Mouse (Mus musculus): Measurements from ENCODE around the gene Fgfr2.

The Fgfr2 gene

DNA sequence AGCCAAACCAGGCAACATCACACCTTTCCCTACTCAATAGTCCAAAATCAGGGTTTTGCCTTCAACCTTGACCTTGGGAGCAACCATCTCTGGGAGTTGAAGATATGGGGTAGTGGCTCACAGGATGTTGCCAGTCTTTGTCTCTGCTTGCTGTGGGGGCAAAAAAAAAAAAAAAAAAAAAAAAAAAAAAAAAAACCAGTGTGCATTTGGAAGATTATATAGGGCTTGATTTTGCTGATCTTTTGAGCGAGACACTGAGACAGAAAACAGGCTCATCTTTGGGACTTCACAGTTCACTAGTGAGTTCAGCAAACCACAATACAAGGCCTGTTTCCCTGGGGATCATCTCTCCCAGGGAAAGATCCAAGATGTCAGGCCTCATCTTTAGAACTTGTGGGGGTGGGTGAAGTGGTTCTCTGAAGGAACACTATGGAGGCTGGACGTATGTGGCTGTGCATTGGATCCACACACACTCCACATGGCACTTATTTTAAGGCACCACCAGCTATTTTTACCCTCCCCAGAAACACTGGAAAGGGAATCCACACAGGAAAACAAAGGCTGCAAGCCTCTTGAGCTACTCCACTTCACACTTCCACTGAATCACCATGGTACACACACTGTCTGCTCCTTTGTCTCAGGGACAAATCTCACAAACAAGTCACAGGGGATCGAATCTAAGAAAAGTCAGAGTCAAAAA lies 83.4 kb downstream of the Fgfr2 start:
- peaks cover 96% of the 10 kb centered on the region for H3K36me3 ChIP-seq (ENCODE audit: insufficient read depth, low read length)
- TF ChIP-seq POU5F1 (IDR thresholded peaks at IDR 0.05; ENCODE audit: borderline replicate concordance, low read length) (no peak), NANOG (IDR thresholded peaks at IDR 0.05; ENCODE audit: borderline replicate concordance, low read length) (no peak), CTCF (conservative IDR thresholded peaks at IDR 0.05; ENCODE audit: low read length) (no peak)
- peaks cover 100% of the 10 kb centered on the region for H3K4me1 ChIP-seq (replicated peaks; ENCODE audit: low read depth, low read length)
- H3K27me3 ChIP-seq (ENCODE audit: insufficient read depth, low read length): no peaks in the 10 kb centered on the region
- 0 out of 2 replicates have a peak overlapping the region, but pooled peaks have one; percentile 29 for H3K4me3 ChIP-seq (replicated peaks; ENCODE audit: low read length)
- no peaks in the 10 kb centered on the region for H3K9me3 ChIP-seq (ENCODE audit: low read length)

DNA sequence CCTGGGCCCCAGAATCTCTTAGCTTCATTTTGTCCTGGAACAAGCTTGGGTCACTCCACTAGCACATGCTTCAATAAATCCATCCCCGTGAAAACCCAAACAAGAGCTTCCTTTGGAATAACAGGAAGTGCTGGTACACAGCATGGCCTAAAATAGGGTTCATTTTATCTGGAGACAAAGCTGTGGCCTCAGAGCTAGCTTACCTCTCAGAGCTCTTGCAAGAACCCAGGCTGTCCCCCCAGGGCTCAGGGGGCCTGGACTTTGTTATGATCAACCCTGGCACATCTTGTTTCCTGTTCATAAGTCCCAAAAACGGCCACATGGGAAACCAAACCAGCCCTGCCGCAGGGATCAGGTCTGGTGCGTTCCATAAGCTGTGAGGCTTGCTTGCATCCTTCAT lies 85.5 kb downstream of the Fgfr2 start:
- peaks cover 93% of the 10 kb centered on the region for H3K36me3 ChIP-seq (ENCODE audit: insufficient read depth, low read length)
- no peaks in the 10 kb centered on the region for H3K27me3 ChIP-seq (ENCODE audit: insufficient read depth, low read length)
- H3K9me3 ChIP-seq (ENCODE audit: low read length): no peaks in the 10 kb centered on the region
- no peak for TF ChIP-seq POU5F1 (IDR thresholded peaks at IDR 0.05; ENCODE audit: borderline replicate concordance, low read length)
- no peak for TF ChIP-seq NANOG (IDR thresholded peaks at IDR 0.05; ENCODE audit: borderline replicate concordance, low read length)
- TF ChIP-seq CTCF (conservative IDR thresholded peaks at IDR 0.05; ENCODE audit: low read length): no peak
- H3K4me3 ChIP-seq (replicated peaks; ENCODE audit: low read length): no peak overlapping the region; the same call in 1 of the 2 replicates
- peaks cover 100% of the 10 kb centered on the region for H3K4me1 ChIP-seq (replicated peaks; ENCODE audit: low read depth, low read length)

- TF ChIP-seq POU5F1 (IDR thresholded peaks at IDR 0.05; ENCODE audit: borderline replicate concordance, low read length) (no peak), NANOG (IDR thresholded peaks at IDR 0.05; ENCODE audit: borderline replicate concordance, low read length) (no peak), CTCF (conservative IDR thresholded peaks at IDR 0.05; ENCODE audit: low read length) (no peak)
- Histone ChIP-seq H3K27me3 (ENCODE audit: insufficient read depth, low read length) (no peaks in the 10 kb centered on the region), H3K9me3 (ENCODE audit: low read length) (no peaks in the 10 kb centered on the region), H3K36me3 (ENCODE audit: insufficient read depth, low read length) (peaks cover 93% of the 10 kb centered on the region), H3K4me1 (replicated peaks; ENCODE audit: low read depth, low read length) (peaks cover 100% of the 10 kb centered on the region), H3K4me3 (replicated peaks; ENCODE audit: low read length) (no peak overlapping the region; the same call in 1 of the 2 replicates)
Measured at GRCm38 (mm10) chr7:133037217-133037616, 85.9 kb downstream of the Fgfr2 start.

GRCm38 (mm10) chr7:133035901-133036300 lies 87.2 kb downstream of the Fgfr2 start:
- Histone ChIP-seq H3K36me3 (ENCODE audit: insufficient read depth, low read length) (peaks cover 94% of the 10 kb centered on the region), H3K4me1 (replicated peaks; ENCODE audit: low read depth, low read length) (peaks cover 100% of the 10 kb centered on the region), H3K9me3 (ENCODE audit: low read length) (no peaks in the 10 kb centered on the region), H3K27me3 (ENCODE audit: insufficient read depth, low read length) (no peaks in the 10 kb centered on the region), H3K4me3 (replicated peaks; ENCODE audit: low read length) (no peak overlapping the region)
- no peak for TF ChIP-seq NANOG (IDR thresholded peaks at IDR 0.05; ENCODE audit: borderline replicate concordance, low read length)
- TF ChIP-seq CTCF (conservative IDR thresholded peaks at IDR 0.05; ENCODE audit: low read length): no peak
- TF ChIP-seq POU5F1 (IDR thresholded peaks at IDR 0.05; ENCODE audit: borderline replicate concordance, low read length): no peak

DNA sequence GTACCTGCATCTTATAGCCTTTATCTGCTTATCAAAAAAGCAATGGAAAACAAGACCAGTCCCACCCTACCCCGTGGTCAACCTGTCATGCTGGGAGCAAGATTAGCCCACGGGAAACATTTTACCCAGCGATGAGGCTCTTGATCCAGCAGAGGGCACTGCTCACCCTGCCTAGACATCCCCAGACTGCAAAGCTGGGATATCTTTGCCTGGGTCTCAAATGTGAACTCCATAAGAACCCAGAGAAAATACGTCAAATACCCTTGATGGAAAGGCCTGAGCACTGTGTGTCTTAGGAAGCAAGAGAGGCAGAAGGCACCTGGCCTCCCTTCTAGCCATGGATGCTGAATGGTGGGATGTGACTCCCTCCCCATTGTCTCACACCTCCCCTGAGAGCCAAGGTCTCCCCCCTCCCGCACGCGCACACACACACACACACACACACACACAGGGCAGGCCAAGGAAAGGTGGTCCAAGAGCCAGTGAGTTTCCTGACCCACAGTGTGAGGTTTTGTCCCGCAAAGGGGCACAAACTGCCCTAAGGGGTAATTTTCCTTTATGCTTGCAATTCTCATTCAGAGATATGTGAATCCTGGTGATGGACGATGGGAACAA lies 90.5 kb downstream of the Fgfr2 start:
- Histone ChIP-seq H3K27me3 (ENCODE audit: insufficient read depth, low read length) (no peaks in the 10 kb centered on the region), H3K9me3 (ENCODE audit: low read length) (no peaks in the 10 kb centered on the region), H3K36me3 (ENCODE audit: insufficient read depth, low read length) (peaks cover 95% of the 10 kb centered on the region), H3K4me3 (replicated peaks; ENCODE audit: low read length) (no peak overlapping the region), H3K4me1 (replicated peaks; ENCODE audit: low read depth, low read length) (peaks cover 99% of the 10 kb centered on the region)
- TF ChIP-seq POU5F1 (IDR thresholded peaks at IDR 0.05; ENCODE audit: borderline replicate concordance, low read length) (no peak), NANOG (IDR thresholded peaks at IDR 0.05; ENCODE audit: borderline replicate concordance, low read length) (no peak), CTCF (conservative IDR thresholded peaks at IDR 0.05; ENCODE audit: low read length) (peak; percentile 75)

- Histone ChIP-seq H3K4me1 (replicated peaks; ENCODE audit: low read depth, low read length) (peaks cover 99% of the 10 kb centered on the region), H3K27me3 (ENCODE audit: insufficient read depth, low read length) (no peaks in the 10 kb centered on the region), H3K36me3 (ENCODE audit: insufficient read depth, low read length) (peaks cover 93% of the 10 kb centered on the region), H3K9me3 (ENCODE audit: low read length) (no peaks in the 10 kb centered on the region), H3K4me3 (replicated peaks; ENCODE audit: low read length) (peak overlapping the region; percentile 46; the same call in 1 of the 2 replicates)
- TF ChIP-seq POU5F1 (IDR thresholded peaks at IDR 0.05; ENCODE audit: borderline replicate concordance, low read length) (no peak), NANOG (IDR thresholded peaks at IDR 0.05; ENCODE audit: borderline replicate concordance, low read length) (no peak), CTCF (conservative IDR thresholded peaks at IDR 0.05; ENCODE audit: low read length) (no peak)
Measured at GRCm38 (mm10) chr7:133029496-133030047, 93.6 kb downstream of the Fgfr2 start.

- peaks cover 99% of the 10 kb centered on the region for H3K4me1 ChIP-seq (replicated peaks; ENCODE audit: low read depth, low read length)
- no peaks in the 10 kb centered on the region for H3K9me3 ChIP-seq (ENCODE audit: low read length)
- H3K36me3 ChIP-seq (ENCODE audit: insufficient read depth, low read length): peaks cover 93% of the 10 kb centered on the region
- H3K27me3 ChIP-seq (ENCODE audit: insufficient read depth, low read length): no peaks in the 10 kb centered on the region
- TF ChIP-seq CTCF (conservative IDR thresholded peaks at IDR 0.05; ENCODE audit: low read length) (no peak), POU5F1 (IDR thresholded peaks at IDR 0.05; ENCODE audit: borderline replicate concordance, low read length) (no peak), NANOG (IDR thresholded peaks at IDR 0.05; ENCODE audit: borderline replicate concordance, low read length) (no peak)
- no peak overlapping the region for H3K4me3 ChIP-seq (replicated peaks; ENCODE audit: low read length)
Measured at GRCm38 (mm10) chr7:133029004-133029403, 94.1 kb downstream of the Fgfr2 start.

GRCm38 (mm10) chr7:133027930-133028329 lies 95.2 kb downstream of the Fgfr2 start:
- H3K36me3 ChIP-seq (ENCODE audit: insufficient read depth, low read length): peaks cover 95% of the 10 kb centered on the region
- H3K27me3 ChIP-seq (ENCODE audit: insufficient read depth, low read length): no peaks in the 10 kb centered on the region
- TF ChIP-seq NANOG (IDR thresholded peaks at IDR 0.05; ENCODE audit: borderline replicate concordance, low read length) (no peak), POU5F1 (IDR thresholded peaks at IDR 0.05; ENCODE audit: borderline replicate concordance, low read length) (no peak), CTCF (conservative IDR thresholded peaks at IDR 0.05; ENCODE audit: low read length) (no peak)

More at GRCm38 (mm10) chr7:133027930-133028329, 95.2 kb downstream of the Fgfr2 start:
- H3K9me3 ChIP-seq (ENCODE audit: low read length): no peaks in the 10 kb centered on the region
- H3K4me1 ChIP-seq (replicated peaks; ENCODE audit: low read depth, low read length): peaks cover 98% of the 10 kb centered on the region
- no peak overlapping the region for H3K4me3 ChIP-seq (replicated peaks; ENCODE audit: low read length)

Data from E14TG2a.4 (cell line).